Mouse (Mus musculus) ES-E14 (cell line): ENCODE measurements at regions not wholly inside any gene's neighbourhood (a gene's known extent, or its start where the extent isn't known, plus 50 kb on each side); places are given as distances from the start of the nearest gene placed in this dataset.

Experiments used
- CHD2 ChIP-seq: IDR thresholded peaks from 2 replicates; pipeline ENCODE4 v1.6.1; 2014; ENCODE audit warnings: mild to moderate bottlenecking, low read depth, low read length, inconsistent platforms
- HCFC1 ChIP-seq: IDR thresholded peaks from 2 replicates; pipeline ENCODE4 v1.6.1; 2012; ENCODE audit warnings: low read length, inconsistent platforms, borderline replicate concordance; ENCODE audit not compliant: insufficient read depth
- MAFK ChIP-seq: IDR thresholded peaks from 2 replicates; pipeline ENCODE4 v1.6.1; 2014; ENCODE audit warnings: mild to moderate bottlenecking, low read depth, low read length, inconsistent platforms; ENCODE audit not compliant: insufficient read depth
- ZC3H11A ChIP-seq: IDR thresholded peaks from 2 replicates; pipeline ENCODE4 v1.6.1; 2012; ENCODE audit warnings: low read depth, mild to moderate bottlenecking, inconsistent platforms, low read length, borderline replicate concordance
- ZNF384 ChIP-seq: IDR thresholded peaks from 2 replicates; pipeline ENCODE4 v1.6.1; 2012; ENCODE audit warnings: low read depth, low read length, inconsistent platforms

DNA sequence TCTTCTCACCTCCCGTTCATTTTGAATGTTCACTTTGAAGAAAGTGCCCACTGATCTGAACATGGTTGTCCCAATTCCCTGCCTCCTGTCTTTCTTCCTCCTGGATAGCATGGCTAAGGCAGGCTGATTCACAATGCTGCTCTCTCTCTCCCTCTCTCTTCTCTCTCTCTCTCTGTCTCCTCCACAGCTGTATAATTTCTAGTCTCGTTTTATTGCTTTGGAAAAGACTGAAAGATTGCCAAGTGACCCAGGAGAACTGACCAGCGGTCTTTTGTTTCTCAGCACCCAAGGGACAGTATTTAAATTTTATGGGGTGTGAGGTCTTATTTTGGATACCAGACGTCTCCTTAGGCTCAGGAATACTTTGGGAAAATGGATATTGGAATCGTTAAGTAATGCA lies 143.1 kb upstream of the Fam241a start:
- no peak for TF ChIP-seq CHD2
- TF ChIP-seq ZNF384, result no peak
- TF ChIP-seq ZC3H11A, result no peak
- TF ChIP-seq HCFC1, result no peak
- TF ChIP-seq MAFK, result no peak
